Mouse (Mus musculus) large intestine, adult 2 months (tissue): ENCODE results near the gene Dis3. TPM values are rescaled to one million over a fixed set of nuclear protein-coding genes. Genes with fewer than 3 reads are reported as not detected.

Source experiments
- DNase-seq: peaks from one replicate; pipeline ENCODE4 v3.0.0-alpha.2; 2012; ENCODE audit warnings: low read depth, low spot score
- WGBS: fragments of 180-500 bp; shearing (Covaris S2); methylation state at CpG from one replicate; pipeline ENCODE4 v1.1.7; 2018; 5-methylcytosine and 5-hydroxymethylcytosine counted together
- polyA plus RNA-seq: library from polyadenylated mRNA; depleted of rRNA; stranded (reverse); fragments of >200 nt; gene quantifications from 2 replicates; pipeline ENCODE4 v1.2.3, GENCODE M21; 2012; rRNA removed

Gene Dis3
- 2.7 and 4.4 TPM in 2 replicates for polyA plus RNA-seq

- under 1% methylated on average over 73 of the region's 73 CpGs for WGBS
- DNase-seq: peak; percentile 94
Observed at GRCm38 (mm10) chr14:99099267-99099966, at the start of gene Dis3, which contains the start of gene Pibf1. Gene Dis3 (minus strand): TSS chr14:99099770. Gene Pibf1 (plus strand): TSS chr14:99099424.

- WGBS: 88% methylated on average over 1 of the region's 1 CpGs
- DNase-seq: no peak
Observed at GRCm38 (mm10) chr14:99146841-99147240, 47.3 kb upstream of the Dis3 start.

GRCm38 (mm10) chr14:99141786-99142633 lies 42.4 kb upstream of the Dis3 start:
- peak; percentile 89 for DNase-seq
- 20% methylated on average over 15 of the region's 15 CpGs for WGBS

GRCm38 (mm10) chr14:99140036-99140435 lies 40.5 kb upstream of the Dis3 start:
- 100% methylated on average over 2 of the region's 2 CpGs for WGBS

GRCm38 (mm10) chr14:99136297-99136696 lies 36.7 kb upstream of the Dis3 start:
- DNase-seq: no peak
- WGBS: 91% methylated on average over 16 of the region's 16 CpGs

More at GRCm38 (mm10) chr14:99140036-99140435, 40.5 kb upstream of the Dis3 start:
- no peak for DNase-seq

- WGBS: 51% methylated on average over 9 of the region's 9 CpGs
Observed at GRCm38 (mm10) chr14:99135761-99136160, 36.2 kb upstream of the Dis3 start.

GRCm38 (mm10) chr14:99134048-99134447 lies 34.5 kb upstream of the Dis3 start:
- WGBS: 84% methylated on average over 2 of the region's 2 CpGs
- DNase-seq: no peak

More at GRCm38 (mm10) chr14:99135761-99136160, 36.2 kb upstream of the Dis3 start:
- no peak for DNase-seq

- 52% methylated on average over 2 of the region's 2 CpGs for WGBS
- DNase-seq: peak; percentile 70
Observed at GRCm38 (mm10) chr14:99129050-99129449, 29.5 kb upstream of the Dis3 start.

- DNase-seq: no peak
Observed at GRCm38 (mm10) chr14:99127509-99127908, 27.9 kb upstream of the Dis3 start.

GRCm38 (mm10) chr14:99126713-99127112 lies 27.1 kb upstream of the Dis3 start:
- WGBS: 81% methylated on average over 4 of the region's 4 CpGs
- DNase-seq: no peak

More at GRCm38 (mm10) chr14:99127509-99127908, 27.9 kb upstream of the Dis3 start:
- 37% methylated on average over 1 of the region's 1 CpGs for WGBS

- DNase-seq: no peak
- WGBS: 90% methylated on average over 4 of the region's 4 CpGs
Observed at GRCm38 (mm10) chr14:99124076-99124475, 24.5 kb upstream of the Dis3 start.

GRCm38 (mm10) chr14:99121584-99122339 lies 22.2 kb upstream of the Dis3 start:
- 39% methylated on average over 11 of the region's 11 CpGs for WGBS
- peak; percentile 59 for DNase-seq

- DNase-seq: no peak
- 43% methylated on average over 4 of the region's 4 CpGs for WGBS
Observed at GRCm38 (mm10) chr14:99117576-99117975, 18.0 kb upstream of the Dis3 start.

- 85% methylated on average over 6 of the region's 6 CpGs for WGBS
- no peak for DNase-seq
Observed at GRCm38 (mm10) chr14:99108762-99109161, 9.2 kb upstream of the Dis3 start.

GRCm38 (mm10) chr14:99107631-99108187 lies 8.1 kb upstream of the Dis3 start:
- 71% methylated on average over 2 of the region's 2 CpGs for WGBS
- DNase-seq: no peak

- WGBS: 92% methylated on average over 2 of the region's 2 CpGs
- no peak for DNase-seq
Observed at GRCm38 (mm10) chr14:99106671-99107070, 7.1 kb upstream of the Dis3 start.

GRCm38 (mm10) chr14:99104542-99105123 lies 5.1 kb upstream of the Dis3 start:
- no peak for DNase-seq
- 92% methylated on average over 6 of the region's 6 CpGs for WGBS

GRCm38 (mm10) chr14:99103050-99103449 lies 3.5 kb upstream of the Dis3 start:
- no peak for DNase-seq
- 95% methylated on average over 4 of the region's 4 CpGs for WGBS

GRCm38 (mm10) chr14:99099967-99100587 lies 507 bp upstream of the Dis3 start:
- WGBS: 5% methylated on average over 20 of the region's 20 CpGs
- DNase-seq: no peak
